ENCODE assay signal across 20 mouse cellular contexts in genomic region chr3:100409280-100409679, GRCm38 (mm10).
DNase-seq lines count a peak whose midpoint lies in the region; ATAC-seq and TF ChIP-seq lines count a peak whose summit lies in the region.
"Had no signal": no experiment of that assay in that cellular context is flagged by ENCODE, and none has a peak within 500 bp of the region (broad histone marks: within the 10 kb centered on the region; RNA-seq: fewer than 3 reads in every experiment).

No protein-coding gene starts in this region.

- no peak for TF ChIP-seq POLR2A in liver, adult 2 months (IDR thresholded peaks at IDR 0.05; ENCODE audit: extremely low read depth, insufficient read depth, low read length)
- TF ChIP-seq POLR2A in CH12.LX (IDR thresholded peaks at IDR 0.05; ENCODE audit: low read depth, low read length), result no peak

- peak; percentile 46 for TF ChIP-seq EP300 in CH12.LX (IDR thresholded peaks at IDR 0.05; ENCODE audit: low read length)

- DNase-seq in liver, adult 2 months (ENCODE audit: extremely low read depth, low read depth, low spot score), result peak; percentile 13
- no peak for DNase-seq in liver, embryonic 11.5 days (ENCODE audit: low spot score)
- peak; percentile 57 for DNase-seq in CH12.LX (ENCODE audit: extremely low read depth)
- DNase-seq in monocyte, adult 2 months (ENCODE audit: low read depth in 1 of 2, low spot score in 2 of 2), result peak; percentile 9 to 45
- DNase-seq in hindbrain, embryonic 11.5 days (ENCODE audit: low spot score), result no peak
- DNase-seq in kidney, adult 18-20 months, result no peak
- no peak for DNase-seq in testis, postnatal 10 days (ENCODE audit: low spot score)
- DNase-seq: adrenal gland, postnatal 36 days; cerebellum, adult 9-10 months; gastrocnemius, adult 2 months; kidney, adult 8-10 months; kidney, postnatal 10 days; lung, adult 2 months; thymus, postnatal 14 days had no signal

- H3K4me2 ChIP-seq in liver, embryonic 11.5 days, result no peak overlapping the region
- H3K4me2 ChIP-seq in CH12.LX (ENCODE audit: insufficient read depth, low read depth, poor library complexity, severe bottlenecking), result no peak overlapping the region
- no peak overlapping the region for H3K4me2 ChIP-seq in hindbrain, embryonic 11.5 days (replicated peaks; ENCODE audit: low read depth, low read length)
- H3K4me2 ChIP-seq: embryonic facial prominence, embryonic 15.5 days; neural tube, embryonic 12.5 days had no signal

- ATAC-seq in liver, embryonic 11.5 days (replicated peaks; ENCODE audit: low FRiP score), result no peak
- peak; percentile 54; the same call in 1 of the 2 replicates for ATAC-seq in common myeloid progenitor, adult 5-6 weeks (replicated peaks; ENCODE audit: low read depth, poor library complexity, severe bottlenecking)
- no peak for ATAC-seq in hindbrain, embryonic 11.5 days (ENCODE audit: low FRiP score)
- ATAC-seq: forebrain, embryonic 14.5 days had no signal

- H3K27me3 ChIP-seq in liver, adult 2 months (ENCODE audit: control insufficient read depth, insufficient read depth, low read length), result 0 out of 2 replicates have a peak, but pooled peaks cover 3% of the 10 kb centered on the region
- no peaks in the 10 kb centered on the region for H3K27me3 ChIP-seq in liver, embryonic 11.5 days (replicated peaks; ENCODE audit: control insufficient read depth, insufficient read depth, low read length)
- no peaks in the 10 kb centered on the region for H3K27me3 ChIP-seq in CH12.LX (replicated peaks)
- H3K27me3 ChIP-seq in hindbrain, embryonic 11.5 days (ENCODE audit: control insufficient read depth, insufficient read depth, low read length), result no peaks in the 10 kb centered on the region
- H3K27me3 ChIP-seq: embryonic facial prominence, embryonic 15.5 days; neural tube, embryonic 12.5 days had no signal

- WGBS in liver, adult 2 months, result 81% methylated on average over 2 of the region's 2 CpGs
- 43% methylated on average over 2 of the region's 2 CpGs for WGBS in liver, embryonic 11.5 days
- 91% methylated on average over 2 of the region's 2 CpGs for WGBS in hindbrain, embryonic 11.5 days

- no peak for TF ChIP-seq CTCF in liver, adult 2 months (IDR thresholded peaks at IDR 0.05; ENCODE audit: low read depth, low read length)
- no peak for TF ChIP-seq CTCF in CH12.LX (conservative IDR thresholded peaks at IDR 0.05 in 1 of 2, IDR thresholded peaks at IDR 0.05 in 1 of 2; ENCODE audit: low read depth in 2 of 2, low read length in 2 of 2)

- H3K9ac ChIP-seq in liver, adult 2 months (ENCODE audit: low read depth, low read length), result no peak overlapping the region
- no peak overlapping the region for H3K9ac ChIP-seq in liver, embryonic 11.5 days (ENCODE audit: low read depth, low read length)
- no peak overlapping the region for H3K9ac ChIP-seq in CH12.LX (ENCODE audit: insufficient read depth, low read depth)
- no peak overlapping the region for H3K9ac ChIP-seq in hindbrain, embryonic 11.5 days (ENCODE audit: low read depth, low read length)
- H3K9ac ChIP-seq: embryonic facial prominence, embryonic 15.5 days; liver, embryonic 12.5 days; neural tube, embryonic 12.5 days had no signal

- dilution Hi-C loops in CH12.LX (cut with MboI; ENCODE audit: extremely low pct_ligation_motif_present, extremely low pct_unique_long_range_greater_than_20kb, low sequenced_read_pairs), result no loop called here

- no peak for TF ChIP-seq RAD21 in CH12.LX (IDR thresholded peaks at IDR 0.05; ENCODE audit: low read depth, low read length)

- H3K79me2 ChIP-seq in liver, adult 2 months (ENCODE audit: control insufficient read depth, insufficient read depth, low read length), result no peaks in the 10 kb centered on the region
- H3K79me2 ChIP-seq in CH12.LX (replicated peaks; ENCODE audit: control insufficient read depth, extremely low read depth, insufficient read depth, poor library complexity, severe bottlenecking), result no peaks in the 10 kb centered on the region

- in situ Hi-C loops in CH12.LX (cut with MboI; ENCODE audit: low pct_ligation_motif_present, low pct_unique_long_range_greater_than_20kb, low sequenced_read_pairs), result loop anchor here (25.0 kb wide), 1 partner anchor 278 kb away; the partner anchor contains the start of gene Man1a2

- H3K4me1 ChIP-seq in liver, adult 2 months (ENCODE audit: control insufficient read depth, insufficient read depth, low read length), result no peaks in the 10 kb centered on the region
- H3K4me1 ChIP-seq in liver, embryonic 11.5 days (replicated peaks; ENCODE audit: control insufficient read depth, insufficient read depth, low read length), result peaks cover 7% of the 10 kb centered on the region
- peaks cover 11 to 24% of the 10 kb centered on the region in 2 experiments for H3K4me1 ChIP-seq in CH12.LX (ENCODE audit: control insufficient read depth in 1 of 2, insufficient read depth in 2 of 2)
- H3K4me1 ChIP-seq in hindbrain, embryonic 11.5 days (replicated peaks; ENCODE audit: control insufficient read depth, insufficient read depth, low read length), result no peaks in the 10 kb centered on the region
- H3K4me1 ChIP-seq: heart, embryonic 10.5 days; neural tube, embryonic 12.5 days had no signal

- no peak overlapping the region for H3K4me3 ChIP-seq in liver, adult 2 months (ENCODE audit: insufficient read depth, low read depth, low read length)
- no peak overlapping the region for H3K4me3 ChIP-seq in liver, embryonic 11.5 days (ENCODE audit: low read depth, low read length)
- H3K4me3 ChIP-seq in CH12.LX (replicated peaks in 1 of 3; ENCODE audit: low read depth in 2 of 3, low read length in 2 of 3, poor library complexity in 1 of 3), result no peak overlapping the region
- no peak overlapping the region for H3K4me3 ChIP-seq in hindbrain, embryonic 11.5 days (ENCODE audit: low read depth, low read length)
- H3K4me3 ChIP-seq: embryonic facial prominence, embryonic 15.5 days; gastrocnemius, adult 2 months; heart, embryonic 10.5 days; liver, embryonic 12.5 days; neural tube, embryonic 12.5 days had no signal

- no peaks in the 10 kb centered on the region for H3K9me3 ChIP-seq in liver, embryonic 11.5 days (ENCODE audit: control insufficient read depth, low read length)
- H3K9me3 ChIP-seq in CH12.LX (replicated peaks; ENCODE audit: low read length), result no peaks in the 10 kb centered on the region
- no peaks in the 10 kb centered on the region for H3K9me3 ChIP-seq in hindbrain, embryonic 11.5 days (ENCODE audit: control insufficient read depth, low read length)
- H3K9me3 ChIP-seq: embryonic facial prominence, embryonic 15.5 days; heart, embryonic 10.5 days; liver, embryonic 12.5 days; neural tube, embryonic 12.5 days had no signal

- H3K36me3 ChIP-seq in liver, adult 2 months (ENCODE audit: control insufficient read depth, insufficient read depth, low read length), result no peaks in the 10 kb centered on the region
- H3K36me3 ChIP-seq in liver, embryonic 11.5 days (ENCODE audit: control insufficient read depth, insufficient read depth, low read length), result no peaks in the 10 kb centered on the region
- no peaks in the 10 kb centered on the region for H3K36me3 ChIP-seq in CH12.LX (replicated peaks in 1 of 2; ENCODE audit: control insufficient read depth in 1 of 2, insufficient read depth in 1 of 2, low read length in 1 of 2)
- no peaks in the 10 kb centered on the region for H3K36me3 ChIP-seq in hindbrain, embryonic 11.5 days (ENCODE audit: control insufficient read depth, insufficient read depth, low read length)
- H3K36me3 ChIP-seq: embryonic facial prominence, embryonic 15.5 days; heart, embryonic 10.5 days; liver, embryonic 12.5 days; neural tube, embryonic 12.5 days had no signal

- no peak overlapping the region for H3K27ac ChIP-seq in liver, adult 2 months (replicated peaks; ENCODE audit: insufficient read depth, low read depth, low read length)
- no peak overlapping the region for H3K27ac ChIP-seq in liver, embryonic 11.5 days (ENCODE audit: low read depth, low read length)
- no peak overlapping the region for H3K27ac ChIP-seq in CH12.LX (ENCODE audit: insufficient read depth, low read depth)
- no peak overlapping the region for H3K27ac ChIP-seq in hindbrain, embryonic 11.5 days (ENCODE audit: low read depth, low read length)
- H3K27ac ChIP-seq: embryonic facial prominence, embryonic 15.5 days; gastrocnemius, adult 2 months; heart, embryonic 10.5 days; neural tube, embryonic 12.5 days had no signal

TF ChIP-seq in CH12.LX, 34 proteins besides CTCF, POLR2A, EP300 and RAD21:
- TF ChIP-seq ELF1 (IDR thresholded peaks at IDR 0.05; ENCODE audit: low read depth, low read length) (0 out of 2 replicates have a peak, but pooled peaks have one; percentile 53), TCF12 (IDR thresholded peaks at IDR 0.05; ENCODE audit: low read depth, low read length) (0 out of 2 replicates have a peak, but pooled peaks have one; percentile 19), JUN (IDR thresholded peaks at IDR 0.05; ENCODE audit: insufficient read depth, low read depth, low read length) (no peak), BHLHE40 (IDR thresholded peaks at IDR 0.05; ENCODE audit: low read depth, low read length) (0 out of 2 replicates have a peak, but pooled peaks have one; percentile 31), IRF4 (IDR thresholded peaks at IDR 0.05; ENCODE audit: low read depth, low read length) (peak; percentile 56; the same call in 1 of the 2 replicates), MEF2A (IDR thresholded peaks at IDR 0.05; ENCODE audit: borderline replicate concordance, low read depth, low read length) (0 out of 2 replicates have a peak, but pooled peaks have one; percentile 13), ETS1 (conservative IDR thresholded peaks at IDR 0.05; ENCODE audit: low read depth, low read length) (peak; percentile 33; the same call in 1 of the 2 replicates), ZNF384 (IDR thresholded peaks at IDR 0.05; ENCODE audit: low read depth, low read length) (no peak), SIN3A (IDR thresholded peaks at IDR 0.05; ENCODE audit: low read length) (no peak), NRF1 (IDR thresholded peaks at IDR 0.05; ENCODE audit: low read depth, low read length) (0 out of 2 replicates have a peak, but pooled peaks have one; percentile 13), POLR2AphosphoS2 (IDR thresholded peaks at IDR 0.05; ENCODE audit: low read depth, low read length) (no peak)

Comparison
In these comparisons a context has a peak if more than half of its experiments do, and no peak if none do; other contexts are left out.
1. DNase-seq: peak in liver, adult 2 months (single experiment), CH12.LX (single experiment) and monocyte, adult 2 months (2 of 2); none in liver, embryonic 11.5 days (single experiment), hindbrain, embryonic 11.5 days (single experiment), kidney, adult 18-20 months (single experiment) and testis, postnatal 10 days (single experiment).